Mouse (Mus musculus) stomach, postnatal 0 days (tissue): ENCODE results near the gene Apol7a.
"Not testable (repeated sequence)": the region's sequence is repeated elsewhere in the genome, so short reads cannot be mapped to it uniquely, and the experiment has no call there.

Experiments used
- CTCF ChIP-seq: IDR thresholded peaks from 2 replicates; pipeline ENCODE4 v1.5.1; 2016; ENCODE audit warnings: antibody characterized with exemption, low read depth, mild to moderate bottlenecking, moderate library complexity
- EP300 ChIP-seq: optimal IDR thresholded peaks from 2 replicates; pipeline ENCODE3; 2016; ENCODE audit warnings: antibody characterized with exemption

GRCm38 (mm10) chr15:77412695-77413094 lies 13.8 kb upstream of the Apol7a start:
- peak; percentile 63 for TF ChIP-seq CTCF
- not testable (repeated sequence) for TF ChIP-seq EP300
